Mouse (Mus musculus) kidney, adult 18-20 months (tissue): Measurements from ENCODE around the gene Map1s.
A peak's percentile ranks its signal among the peaks of the same experiment; 100 is the strongest.

ENCODE experiments used
- DNase-seq: peaks from one replicate; pipeline ENCODE4 v3.0.0; 2021

The Map1s gene

GRCm38 (mm10) chr8:70905831-70906736 lies at the start of gene Map1s:
Map1s (plus strand) TSS chr8:70905932.
- DNase-seq = peak; percentile 78

- DNase-seq = no peak
Measured at GRCm38 (mm10) chr8:70856028-70856427, 49.7 kb upstream of the Map1s start.

- DNase-seq = peak; percentile 81
Measured at GRCm38 (mm10) chr8:70856541-70857197, 49.1 kb upstream of the Map1s start.

DNA sequence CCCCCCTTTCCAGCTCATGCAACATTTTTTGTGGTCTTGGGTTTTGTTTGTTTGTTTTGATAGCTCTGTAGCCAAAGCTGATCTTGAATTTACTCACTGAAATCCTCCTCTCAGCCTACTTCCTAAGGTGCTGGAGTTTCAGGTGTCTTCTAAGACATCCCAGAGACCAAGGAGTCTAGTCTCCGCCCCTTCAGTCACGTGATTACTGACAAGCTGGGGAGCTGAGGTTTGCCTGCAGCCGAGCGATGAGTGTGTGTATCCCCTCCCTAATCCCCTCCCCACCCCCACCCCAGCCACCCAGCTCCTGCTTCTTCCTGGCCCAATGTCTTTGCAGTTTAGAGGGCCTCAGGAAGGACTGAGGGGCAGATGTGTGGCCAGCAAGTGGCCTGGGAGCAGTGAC lies 48.2 kb upstream of the Map1s start:
- no peak for DNase-seq

- DNase-seq = no peak
Measured at GRCm38 (mm10) chr8:70862824-70863641, 42.7 kb upstream of the Map1s start, which contains the start of gene Kcnn1. Kcnn1 (minus strand) TSS chr8:70863258.

- peak; percentile 35 for DNase-seq
Measured at GRCm38 (mm10) chr8:70863956-70864711, 41.6 kb upstream of the Map1s start.

DNA sequence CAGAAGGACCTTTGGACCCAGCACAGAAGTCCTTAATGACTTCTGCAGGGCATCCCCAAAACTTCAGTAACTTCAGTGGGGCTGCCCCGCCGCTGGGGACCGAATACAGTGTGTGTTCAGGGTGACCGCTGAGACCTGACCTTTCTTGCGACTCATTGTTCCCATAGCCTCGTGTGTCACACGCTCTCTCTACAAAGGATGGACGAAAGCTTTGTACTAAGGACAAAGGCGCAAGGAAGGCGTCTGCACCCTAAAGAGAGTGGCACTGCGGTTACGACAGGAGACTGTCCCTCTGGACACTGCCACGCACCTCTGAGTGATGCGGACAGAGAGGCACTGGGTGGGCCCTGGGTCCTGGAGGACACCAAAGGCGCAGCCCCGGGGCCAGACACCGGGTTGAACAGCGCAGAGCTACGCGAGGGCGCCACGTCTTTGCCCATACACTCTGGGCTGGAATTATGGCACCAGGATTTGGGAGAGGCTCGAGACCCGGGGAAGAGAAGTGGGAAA lies 41.0 kb upstream of the Map1s start:
- peak; percentile 28 for DNase-seq

DNA sequence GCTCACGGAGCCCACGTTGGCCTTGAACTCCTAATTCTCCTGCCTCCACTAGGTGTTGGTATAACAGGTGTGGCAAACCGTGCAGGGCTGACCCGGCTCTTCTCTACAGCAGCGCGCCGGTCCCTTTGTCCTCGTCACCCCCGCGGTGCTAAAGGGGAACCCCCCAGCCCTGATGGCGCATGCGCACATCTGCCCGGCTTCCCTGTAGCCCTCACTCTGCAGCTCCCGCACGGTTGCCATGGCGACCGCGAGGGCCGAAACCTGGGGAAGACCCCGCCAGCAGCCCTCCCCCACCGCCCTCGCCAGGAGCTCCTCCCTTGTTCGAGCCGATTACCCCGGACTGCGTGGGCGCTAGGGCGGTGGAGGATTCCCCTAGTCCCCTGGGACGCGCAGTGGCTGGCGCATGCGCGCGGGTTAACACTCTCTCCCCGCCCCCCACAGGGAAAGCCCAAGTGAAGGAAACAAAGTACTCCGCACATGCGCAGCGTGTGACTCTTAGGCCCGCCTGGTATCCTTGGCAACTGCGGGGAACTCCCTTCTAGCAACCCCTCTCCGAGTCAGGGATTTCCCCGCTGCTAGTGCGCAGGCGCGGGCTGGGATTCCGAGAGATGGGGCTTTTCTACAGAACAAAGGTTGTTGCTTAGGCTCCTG lies 40.3 kb upstream of the Map1s start:
- DNase-seq = peak; percentile 99

DNA sequence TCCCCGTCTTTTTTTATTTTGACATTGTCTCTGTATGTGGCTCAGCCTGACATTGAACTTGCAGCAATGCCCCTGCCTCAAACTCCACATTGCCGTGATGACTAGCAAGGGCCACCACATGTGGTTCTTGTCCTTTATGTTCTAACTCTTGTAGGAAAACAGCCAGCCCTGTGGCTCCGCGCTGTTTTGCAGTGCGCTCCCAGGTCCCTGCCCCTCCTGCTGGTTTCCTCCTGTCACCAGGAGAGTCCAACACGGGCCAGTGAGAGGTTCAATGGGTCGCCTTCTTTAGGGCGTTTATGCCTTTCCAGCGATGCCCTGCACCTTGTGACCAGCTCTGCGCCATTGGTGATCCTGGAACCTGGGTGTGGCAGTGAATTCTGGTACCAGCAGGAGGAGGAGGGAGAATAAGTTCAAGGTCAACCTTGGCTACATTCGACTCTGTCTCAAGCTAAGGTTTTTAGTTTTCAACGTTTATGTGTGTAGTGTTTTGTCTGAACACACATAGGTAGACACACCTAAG lies 39.7 kb upstream of the Map1s start:
- no peak for DNase-seq

- no peak for DNase-seq
Measured at GRCm38 (mm10) chr8:70866566-70866965, 39.2 kb upstream of the Map1s start.

GRCm38 (mm10) chr8:70868559-70869198 lies 37.1 kb upstream of the Map1s start:
- DNase-seq = peak; percentile 78

DNA sequence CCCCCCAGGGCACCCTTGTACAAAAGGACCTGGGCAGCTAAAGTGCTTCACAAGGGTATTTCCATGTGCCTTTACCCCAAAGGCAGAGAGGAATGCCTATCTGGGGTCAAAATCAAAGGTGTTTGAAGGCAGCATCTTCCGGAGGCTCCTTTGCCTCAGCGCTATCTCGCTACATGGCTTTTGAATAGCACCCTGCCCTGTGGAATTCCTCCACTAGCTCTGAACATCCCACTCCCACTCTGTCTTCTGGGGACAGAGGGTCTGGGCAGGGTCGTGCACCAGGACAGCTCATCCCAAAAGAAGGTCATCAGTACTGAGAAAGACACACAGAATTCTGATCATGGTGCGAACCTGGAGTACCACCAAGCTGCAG lies 36.5 kb upstream of the Map1s start:
- DNase-seq = no peak

GRCm38 (mm10) chr8:70869601-70870041 lies 36.1 kb upstream of the Map1s start:
- DNase-seq = peak; percentile 85

GRCm38 (mm10) chr8:70871195-70871807 lies 34.4 kb upstream of the Map1s start:
- DNase-seq = no peak

GRCm38 (mm10) chr8:70872643-70873363 lies 32.9 kb upstream of the Map1s start:
- no peak for DNase-seq

DNA sequence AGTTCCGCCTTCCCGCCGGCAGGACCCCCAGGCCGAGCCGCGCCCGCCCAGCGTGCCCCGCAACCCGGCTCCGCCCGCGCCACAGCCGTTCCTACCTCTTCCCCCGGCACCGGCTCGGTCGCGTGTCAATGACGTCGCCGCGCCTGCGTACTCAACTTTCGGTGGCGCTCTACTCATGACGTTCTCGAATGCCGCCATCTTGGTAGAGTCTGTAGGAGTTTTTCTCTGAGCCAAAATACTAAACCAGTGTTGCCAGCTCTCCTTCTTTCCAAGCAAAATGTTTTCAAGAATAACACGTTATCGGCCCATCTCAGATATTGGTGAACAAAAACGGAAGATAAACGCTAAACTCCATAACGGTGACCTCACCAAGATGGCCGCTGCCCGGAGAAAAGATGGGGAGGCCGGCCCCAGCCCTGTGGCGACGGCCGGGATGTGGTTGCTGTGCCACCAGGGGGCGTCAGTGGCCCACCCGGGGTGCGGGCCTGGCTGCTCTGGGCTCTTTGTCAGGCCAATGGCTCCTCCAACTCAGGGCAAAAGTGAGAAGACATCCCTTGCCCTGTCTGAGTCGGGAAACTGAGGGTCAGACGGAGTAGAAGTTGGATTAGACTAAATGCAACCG lies 32.3 kb upstream of the Map1s start, which contains the start of gene Ccdc124:
TSS of gene Ccdc124 (minus strand) at position 572 of the 622 bp plus-strand sequence.
- peak; percentile 97 for DNase-seq

GRCm38 (mm10) chr8:70874441-70874840 lies 31.3 kb upstream of the Map1s start:
- DNase-seq = no peak

GRCm38 (mm10) chr8:70876382-70876781 lies 29.4 kb upstream of the Map1s start:
- no peak for DNase-seq

- no peak for DNase-seq
Measured at GRCm38 (mm10) chr8:70878178-70878577, 27.6 kb upstream of the Map1s start.
